Mouse (Mus musculus): Measurements from ENCODE around the gene Dspp. TPM values are rescaled to one million over a fixed set of nuclear protein-coding genes. Genes with fewer than 3 reads are reported as not detected.

The Dspp gene
- not detected for polyA plus RNA-seq (2014; fragmentation: Illumina TruSeq; extraction: RNeasy Lipid Tissue Mini Kit (QIAGEN cat#74804); ENCODE audit: low read depth, low replicate concordance)

GRCm38 (mm10) chr5:104170412-104170811, at the start of gene Dspp:
Gene Dspp, plus strand, starts transcription at chr5:104170712.

GRCm38 (mm10) chr5:104202351-104202750, 31.8 kb downstream of the Dspp start, which contains the start of gene Dmp1:
Gene Dmp1, plus strand, starts transcription at chr5:104202613.

Other genes with a start within 250 kb of the Dspp start
- 695 TPM for gene Hsd17b13, start 193.3 kb upstream of the Dspp start, polyA plus RNA-seq (2014; fragmentation: Illumina TruSeq; extraction: RNeasy Lipid Tissue Mini Kit (QIAGEN cat#74804); ENCODE audit: low read depth, low replicate concordance)
- 198 TPM for gene Hsd17b11, start 148.8 kb upstream of the Dspp start, polyA plus RNA-seq (2014; fragmentation: Illumina TruSeq; extraction: RNeasy Lipid Tissue Mini Kit (QIAGEN cat#74804); ENCODE audit: low read depth, low replicate concordance)
- gene Nudt9, start 124.4 kb upstream of the Dspp start, polyA plus RNA-seq (2014; fragmentation: Illumina TruSeq; extraction: RNeasy Lipid Tissue Mini Kit (QIAGEN cat#74804); ENCODE audit: low read depth, low replicate concordance) = 13.0 TPM
- gene Gm17660, start 93.1 kb upstream of the Dspp start, polyA plus RNA-seq (2014; fragmentation: Illumina TruSeq; extraction: RNeasy Lipid Tissue Mini Kit (QIAGEN cat#74804); ENCODE audit: low read depth, low replicate concordance) = not detected
- 5.5 TPM for gene Sparcl1, start 57.0 kb upstream of the Dspp start, polyA plus RNA-seq (2014; fragmentation: Illumina TruSeq; extraction: RNeasy Lipid Tissue Mini Kit (QIAGEN cat#74804); ENCODE audit: low read depth, low replicate concordance)
- not detected for gene Dmp1, start 31.9 kb downstream of the Dspp start, polyA plus RNA-seq (2014; fragmentation: Illumina TruSeq; extraction: RNeasy Lipid Tissue Mini Kit (QIAGEN cat#74804); ENCODE audit: low read depth, low replicate concordance)
- gene Ibsp, start 128.5 kb downstream of the Dspp start, polyA plus RNA-seq (2014; fragmentation: Illumina TruSeq; extraction: RNeasy Lipid Tissue Mini Kit (QIAGEN cat#74804); ENCODE audit: low read depth, low replicate concordance) = not detected
- not detected for gene Mepe, start 154.6 kb downstream of the Dspp start, polyA plus RNA-seq (2014; fragmentation: Illumina TruSeq; extraction: RNeasy Lipid Tissue Mini Kit (QIAGEN cat#74804); ENCODE audit: low read depth, low replicate concordance)

All from liver, adult 10 weeks (tissue).